Mouse (Mus musculus): ENCODE measurements around the gene Raph1. TPM values are rescaled to one million over a fixed set of nuclear protein-coding genes. Genes with fewer than 3 reads are reported as not detected.

Raph1 gene
- polyA plus RNA-seq, 1 experiment from 2014 or later = 21.5 TPM

- Histone ChIP-seq H3K27ac (no peak overlapping the region), H3K36me3 (replicated peaks) (no peaks in the 10 kb centered on the region), H3K4me3 (no peak overlapping the region), H3K9me3 (no peaks in the 10 kb centered on the region), H3K27me3 (ENCODE audit: poor library complexity, severe bottlenecking) (no peaks in the 10 kb centered on the region), H3K4me1 (no peaks in the 10 kb centered on the region)
- 73% methylated on average over 4 of the region's 4 CpGs for WGBS
- DNase-seq (ENCODE audit: extremely low spot score, low spot score) = no peak
Observed at GRCm38 (mm10) chr1:60588887-60589629, 22.2 kb upstream of the Raph1 start.

- H3K27ac ChIP-seq = no peak overlapping the region
- no peaks in the 10 kb centered on the region for H3K4me1 ChIP-seq
- no peak for DNase-seq (ENCODE audit: extremely low spot score, low spot score)
- H3K27me3 ChIP-seq (ENCODE audit: poor library complexity, severe bottlenecking) = no peaks in the 10 kb centered on the region
- no peaks in the 10 kb centered on the region for H3K9me3 ChIP-seq
- WGBS = 92% methylated on average over 8 of the region's 8 CpGs
- H3K4me3 ChIP-seq = no peak overlapping the region
- no peaks in the 10 kb centered on the region for H3K36me3 ChIP-seq (replicated peaks)
Observed at GRCm38 (mm10) chr1:60580990-60581389, 14.1 kb upstream of the Raph1 start.

GRCm38 (mm10) chr1:60579886-60580285, 13.0 kb upstream of the Raph1 start:
- DNase-seq (ENCODE audit: extremely low spot score, low spot score) = no peak
- H3K4me1 ChIP-seq = no peaks in the 10 kb centered on the region
- no peak overlapping the region for H3K27ac ChIP-seq
- no peak overlapping the region for H3K4me3 ChIP-seq
- WGBS = 79% methylated on average over 1 of the region's 1 CpGs
- H3K9me3 ChIP-seq = no peaks in the 10 kb centered on the region
- no peaks in the 10 kb centered on the region for H3K27me3 ChIP-seq (ENCODE audit: poor library complexity, severe bottlenecking)
- H3K36me3 ChIP-seq (replicated peaks) = no peaks in the 10 kb centered on the region

- Histone ChIP-seq H3K4me1 (0 out of 2 replicates have a peak, but pooled peaks cover 2% of the 10 kb centered on the region), H3K9me3 (no peaks in the 10 kb centered on the region), H3K27me3 (ENCODE audit: poor library complexity, severe bottlenecking) (0 out of 2 replicates have a peak, but pooled peaks cover 6% of the 10 kb centered on the region), H3K4me3 (no peak overlapping the region), H3K36me3 (replicated peaks) (no peaks in the 10 kb centered on the region), H3K27ac (no peak overlapping the region)
- 80% methylated on average over 3 of the region's 3 CpGs for WGBS
- DNase-seq (ENCODE audit: extremely low spot score, low spot score) = no peak
Observed at GRCm38 (mm10) chr1:60572699-60573098, 5.8 kb upstream of the Raph1 start.

- H3K27ac ChIP-seq = no peak overlapping the region
- H3K27me3 ChIP-seq (ENCODE audit: poor library complexity, severe bottlenecking) = 0 out of 2 replicates have a peak, but pooled peaks cover 6% of the 10 kb centered on the region
- no peak for DNase-seq (ENCODE audit: extremely low spot score, low spot score)
- peaks cover 18% of the 10 kb centered on the region for H3K4me1 ChIP-seq
- no peaks in the 10 kb centered on the region for H3K36me3 ChIP-seq (replicated peaks)
- H3K9me3 ChIP-seq = no peaks in the 10 kb centered on the region
- 93% methylated on average over 7 of the region's 7 CpGs for WGBS
- no peak overlapping the region for H3K4me3 ChIP-seq
Observed at GRCm38 (mm10) chr1:60569741-60570140, 2.8 kb upstream of the Raph1 start.

GRCm38 (mm10) chr1:60569210-60569609, 2.3 kb upstream of the Raph1 start:
- WGBS = 64% methylated on average over 5 of the region's 5 CpGs

GRCm38 (mm10) chr1:60567321-60567720, 417 bp upstream of the Raph1 start:
- H3K4me3 ChIP-seq = peak overlapping the region; percentile 95
- H3K27ac ChIP-seq = peak overlapping the region; percentile 96
- DNase-seq (ENCODE audit: extremely low spot score, low spot score) = no peak
- peaks cover 20% of the 10 kb centered on the region for H3K4me1 ChIP-seq
- H3K36me3 ChIP-seq (replicated peaks) = peaks cover 2% of the 10 kb centered on the region
- 0 out of 2 replicates have a peak, but pooled peaks cover 6% of the 10 kb centered on the region for H3K27me3 ChIP-seq (ENCODE audit: poor library complexity, severe bottlenecking)
- peaks cover 1% of the 10 kb centered on the region; the same call in 1 of the 2 replicates for H3K9me3 ChIP-seq
- 27% methylated on average over 5 of the region's 5 CpGs for WGBS

More at GRCm38 (mm10) chr1:60569210-60569609, 2.3 kb upstream of the Raph1 start:
- Histone ChIP-seq H3K36me3 (replicated peaks) (no peaks in the 10 kb centered on the region), H3K27ac (no peak overlapping the region), H3K4me1 (peaks cover 20% of the 10 kb centered on the region), H3K27me3 (ENCODE audit: poor library complexity, severe bottlenecking) (0 out of 2 replicates have a peak, but pooled peaks cover 6% of the 10 kb centered on the region), H3K4me3 (no peak overlapping the region), H3K9me3 (no peaks in the 10 kb centered on the region)
- DNase-seq (ENCODE audit: extremely low spot score, low spot score) = no peak

GRCm38 (mm10) chr1:60565931-60566630, 823 bp downstream of the Raph1 start:
- H3K36me3 ChIP-seq (replicated peaks) = peaks cover 14% of the 10 kb centered on the region
- 0% methylated on average over 55 of the region's 56 CpGs for WGBS
- 0 out of 2 replicates have a peak, but pooled peaks cover 6% of the 10 kb centered on the region for H3K27me3 ChIP-seq (ENCODE audit: poor library complexity, severe bottlenecking)
- H3K4me3 ChIP-seq = peak overlapping the region; percentile 95
- peaks cover 18% of the 10 kb centered on the region for H3K4me1 ChIP-seq
- peak overlapping the region; percentile 96 for H3K27ac ChIP-seq
- peaks cover 7% of the 10 kb centered on the region; the same call in 1 of the 2 replicates for H3K9me3 ChIP-seq
- peak; percentile 77 for DNase-seq (ENCODE audit: extremely low spot score, low spot score)

- WGBS = 3% methylated on average over 13 of the region's 13 CpGs
Observed at GRCm38 (mm10) chr1:60565270-60565920, 1.5 kb downstream of the Raph1 start.

GRCm38 (mm10) chr1:60564691-60565090, 2.2 kb downstream of the Raph1 start:
- no peak for DNase-seq (ENCODE audit: extremely low spot score, low spot score)
- 92% methylated on average over 5 of the region's 5 CpGs for WGBS
- H3K4me3 ChIP-seq = peak overlapping the region; percentile 95
- peaks cover 14% of the 10 kb centered on the region; the same call in 1 of the 2 replicates for H3K9me3 ChIP-seq
- H3K4me1 ChIP-seq = peaks cover 18% of the 10 kb centered on the region
- H3K27ac ChIP-seq = no peak overlapping the region
- H3K27me3 ChIP-seq (ENCODE audit: poor library complexity, severe bottlenecking) = 0 out of 2 replicates have a peak, but pooled peaks cover 6% of the 10 kb centered on the region
- peaks cover 25% of the 10 kb centered on the region for H3K36me3 ChIP-seq (replicated peaks)

More at GRCm38 (mm10) chr1:60565270-60565920, 1.5 kb downstream of the Raph1 start:
- 0 out of 2 replicates have a peak, but pooled peaks cover 6% of the 10 kb centered on the region for H3K27me3 ChIP-seq (ENCODE audit: poor library complexity, severe bottlenecking)
- peaks cover 21% of the 10 kb centered on the region for H3K36me3 ChIP-seq (replicated peaks)
- H3K27ac ChIP-seq = peak overlapping the region; percentile 96
- peak overlapping the region; percentile 95 for H3K4me3 ChIP-seq
- H3K4me1 ChIP-seq = peaks cover 18% of the 10 kb centered on the region
- peak; percentile 35 for DNase-seq (ENCODE audit: extremely low spot score, low spot score)
- peaks cover 14% of the 10 kb centered on the region; the same call in 1 of the 2 replicates for H3K9me3 ChIP-seq

- Histone ChIP-seq H3K9me3 (peaks cover 20% of the 10 kb centered on the region; the same call in 1 of the 2 replicates), H3K27me3 (ENCODE audit: poor library complexity, severe bottlenecking) (no peaks in the 10 kb centered on the region), H3K27ac (no peak overlapping the region)
Observed at GRCm38 (mm10) chr1:60563021-60563420, 3.9 kb downstream of the Raph1 start.

GRCm38 (mm10) chr1:60543681-60544080, 23.2 kb downstream of the Raph1 start:
- Histone ChIP-seq H3K4me3 (no peak overlapping the region), H3K4me1 (no peaks in the 10 kb centered on the region), H3K9me3 (peaks cover 21% of the 10 kb centered on the region), H3K36me3 (replicated peaks) (peaks cover 20% of the 10 kb centered on the region), H3K27me3 (ENCODE audit: poor library complexity, severe bottlenecking) (no peaks in the 10 kb centered on the region), H3K27ac (no peak overlapping the region)
- no peak for DNase-seq (ENCODE audit: extremely low spot score, low spot score)
- 20% methylated on average over 1 of the region's 1 CpGs for WGBS

More at GRCm38 (mm10) chr1:60563021-60563420, 3.9 kb downstream of the Raph1 start:
- H3K4me3 ChIP-seq = no peak overlapping the region
- H3K4me1 ChIP-seq = peaks cover 18% of the 10 kb centered on the region
- no peak for DNase-seq (ENCODE audit: extremely low spot score, low spot score)
- H3K36me3 ChIP-seq (replicated peaks) = peaks cover 31% of the 10 kb centered on the region

All from forebrain, embryonic 10.5 days (tissue).